In the genomic region with DNA sequence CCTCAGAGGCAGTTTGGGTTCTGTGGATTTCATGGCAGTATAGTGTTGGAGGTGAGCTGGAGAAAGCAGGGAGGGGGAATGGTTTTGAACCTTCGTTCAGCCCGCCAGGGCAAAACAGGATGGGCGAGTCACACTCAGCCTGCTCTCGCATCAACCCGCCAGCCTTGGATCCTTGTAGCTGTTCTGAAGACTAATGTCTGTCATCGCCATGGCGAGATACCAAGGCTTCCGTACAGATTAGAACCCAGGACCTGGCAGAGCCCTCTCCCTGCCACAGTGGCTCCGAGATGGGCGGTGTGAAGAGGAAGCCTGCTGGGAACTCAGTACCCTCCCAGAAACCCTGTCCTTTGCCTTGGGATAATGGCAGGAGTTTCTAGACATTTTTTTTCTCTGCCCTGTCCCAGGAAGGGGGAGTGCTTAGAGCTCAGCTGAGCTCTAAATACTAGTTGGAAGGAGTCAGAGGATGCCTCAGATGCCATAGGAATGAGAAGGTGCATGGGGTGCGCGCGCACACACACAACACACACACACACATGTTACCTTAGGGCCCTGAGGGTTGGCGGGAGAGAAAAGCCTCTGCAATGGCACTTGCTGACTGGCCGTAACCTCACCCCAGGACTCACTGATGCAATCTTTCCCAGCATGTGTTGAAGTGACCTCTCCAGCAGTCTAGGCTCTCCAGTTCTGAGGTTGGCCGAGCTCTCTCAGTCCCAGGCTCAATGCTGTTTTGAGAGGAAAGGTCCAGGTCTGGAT, we compare ENCODE assay signal across 7 mouse cellular contexts. TPM values are rescaled to one million over a fixed set of nuclear protein-coding genes. Genes with fewer than 3 reads are reported as not detected.
DNase-seq lines count a peak whose midpoint lies in the region; ATAC-seq and TF ChIP-seq lines count a peak whose summit lies in the region.

No protein-coding gene starts in this region.

- POLR2A ChIA-PET in Patski (lab: Charles Lee): interaction anchor here (0.6 to 1.8 kb wide), 4 partner anchors 11 to 19 kb away, joined by 3 to 6 read pairs (median 4); no protein-coding TSS in a partner anchor

- CTCF ChIA-PET in Patski (lab: Charles Lee): interaction anchor here (0.8 to 3.2 kb wide), 6 partner anchors 11 to 25 kb away, joined by 3 to 22 read pairs (median 6); a partner anchor contains a TSS

- no peak overlapping the region for H3K9ac ChIP-seq in lung, postnatal 0 days (replicated peaks; ENCODE audit: low read depth)

- peaks cover 74% of the 10 kb centered on the region for H3K4me1 ChIP-seq in heart, embryonic 10.5 days
- H3K4me1 ChIP-seq in lung, postnatal 0 days (ENCODE audit: insufficient read depth, low read depth, low read length): peaks cover 49% of the 10 kb centered on the region

- H3K27ac ChIP-seq in heart, embryonic 10.5 days: 0 out of 2 replicates have a peak overlapping the region, but pooled peaks have one; percentile 25
- H3K27ac ChIP-seq in lung, postnatal 0 days (ENCODE audit: low read length): peak overlapping the region; percentile 77

- H3K4me2 ChIP-seq in lung, postnatal 0 days (replicated peaks; ENCODE audit: low read depth, low read length): no peak overlapping the region

- ATAC-seq in Patski: peak; percentile 20
- ATAC-seq in lung, postnatal 0 days: peak; percentile 54

- DNase-seq in heart, embryonic 10.5 days (ENCODE audit: low spot score): peak; percentile 74
- DNase-seq in heart, adult 9 months (ENCODE audit: low spot score in 2 of 2): no peak
- DNase-seq in 416B (ENCODE audit: low read depth): peak; percentile 44
- no peak for DNase-seq in Patski (ENCODE audit: low read depth, low spot score)
- peak; percentile 90 for DNase-seq in lung, postnatal 0 days (ENCODE audit: low spot score)
- DNase-seq in layer of hippocampus, adult 11-12 months (ENCODE audit: low spot score): no peak
- DNase-seq in natural killer cell, adult 2 months (ENCODE audit: low spot score in 2 of 2): no peak

- H3K4me3 ChIP-seq in heart, embryonic 10.5 days: no peak overlapping the region
- no peak overlapping the region for H3K4me3 ChIP-seq in lung, postnatal 0 days (ENCODE audit: low read depth, low read length)

- in situ Hi-C loops in Patski (cut with MboI; ENCODE audit: low pct_unique_long_range_greater_than_20kb): no loop called here

- H3K36me3 ChIP-seq in heart, embryonic 10.5 days: no peaks in the 10 kb centered on the region
- no peaks in the 10 kb centered on the region for H3K36me3 ChIP-seq in lung, postnatal 0 days (ENCODE audit: insufficient read depth, low read length)

- H3K27me3 ChIP-seq in heart, embryonic 10.5 days (ENCODE audit: insufficient read depth, poor library complexity, severe bottlenecking): 0 out of 2 replicates have a peak, but pooled peaks cover 20% of the 10 kb centered on the region
- no peaks in the 10 kb centered on the region for H3K27me3 ChIP-seq in Patski
- H3K27me3 ChIP-seq in lung, postnatal 0 days (replicated peaks; ENCODE audit: insufficient read depth, low read length): no peaks in the 10 kb centered on the region

- peak; percentile 36; the same call in 1 of the 2 replicates for TF ChIP-seq EP300 in lung, postnatal 0 days (IDR thresholded peaks at IDR 0.05)

- H3K9me3 ChIP-seq in heart, embryonic 10.5 days: no peaks in the 10 kb centered on the region
- H3K9me3 ChIP-seq in lung, postnatal 0 days (ENCODE audit: low read length): no peaks in the 10 kb centered on the region

- 70% methylated on average over 16 of the region's 16 CpGs for WGBS in heart, embryonic 10.5 days
- 64% methylated on average over 16 of the region's 16 CpGs for WGBS in lung, postnatal 0 days

- no peak for TF ChIP-seq CTCF in Patski (IDR thresholded peaks at IDR 0.05)
- TF ChIP-seq CTCF in lung, postnatal 0 days (IDR thresholded peaks at IDR 0.05): no peak

RNA-seq across cellular contexts. Expression of a gene that starts 14.0 kb away (rescaled TPM):
- polyA plus RNA-seq in heart, embryonic 10.5 days (2016; fragmentation: Nextera tagmentation; extraction: Ambion mirVana): 6.5 and 9.2 TPM in 2 replicates
- 72.0 TPM for polyA plus RNA-seq in Patski (2021)
- 19.8 and 22.4 TPM in 2 replicates for polyA plus RNA-seq in lung, postnatal 0 days (2015; fragmentation: Nextera tagmentation; extraction: Ambion mirVana)

RNA-seq across cellular contexts. Expression of a gene that starts 49.0 kb away (rescaled TPM):
- polyA plus RNA-seq in heart, embryonic 10.5 days (2016; fragmentation: Nextera tagmentation; extraction: Ambion mirVana): 72.0 and 82.0 TPM in 2 replicates
- polyA plus RNA-seq in Patski (2021): 84.9 TPM
- 14.6 and 16.0 TPM in 2 replicates for polyA plus RNA-seq in lung, postnatal 0 days (2015; fragmentation: Nextera tagmentation; extraction: Ambion mirVana)

Comparison
In these comparisons a context has a peak if more than half of its experiments do, and no peak if none do; other contexts are left out.
1. DNase-seq: peak in heart, embryonic 10.5 days (single experiment), 416B (single experiment) and lung, postnatal 0 days (single experiment); none in heart, adult 9 months (0 of 2), Patski (single experiment), layer of hippocampus, adult 11-12 months (single experiment) and natural killer cell, adult 2 months (0 of 2).